Mouse (Mus musculus) small intestine, adult 2 months (tissue): ENCODE measurements around the gene Gm7073. TPM values are rescaled to one million over a fixed set of nuclear protein-coding genes. Genes with fewer than 3 reads are reported as not detected.

ENCODE experiments used
- H3K27ac ChIP-seq: fragments of 200-500 bp; 2 replicates; pipeline ENCODE4 v1.5.1; 2012; ENCODE audit warnings: low read depth, low read length, control low read depth, inconsistent platforms; ENCODE audit not compliant: insufficient read depth
- H3K27me3 ChIP-seq: fragments of 200-500 bp; 2 replicates; pipeline ENCODE4 v1.6.1; 2012; ENCODE audit warnings: mild to moderate bottlenecking, moderate library complexity, low read length, inconsistent platforms; ENCODE audit not compliant: control insufficient read depth, insufficient read depth
- H3K36me3 ChIP-seq: fragments of 200-500 bp; 2 replicates; pipeline ENCODE4 v1.6.1; 2012; ENCODE audit warnings: mild to moderate bottlenecking, low read length, control low read depth, inconsistent platforms; ENCODE audit not compliant: control insufficient read depth, insufficient read depth
- H3K4me1 ChIP-seq: fragments of 200-500 bp; 2 replicates; pipeline ENCODE4 v1.6.1; 2012; ENCODE audit warnings: low read length, inconsistent platforms, mixed read lengths; ENCODE audit not compliant: control insufficient read depth, insufficient read depth, insufficient read length
- H3K4me3 ChIP-seq: fragments of 200-500 bp; 2 replicates; pipeline ENCODE4 v1.5.1; 2012; ENCODE audit warnings: low read depth, mild to moderate bottlenecking, control low read depth, inconsistent platforms, low read length, moderate library complexity
- CTCF ChIP-seq: fragments of 200-500 bp; IDR thresholded peaks from 2 replicates; pipeline ENCODE4 v1.5.1; 2012; ENCODE audit warnings: low read depth, mild to moderate bottlenecking, control low read depth, inconsistent platforms, low read length, moderate library complexity, mixed read lengths; ENCODE audit not compliant: insufficient replicate concordance, insufficient read length; ENCODE audit errors: extremely low read depth
- POLR2A ChIP-seq: fragments of 200-500 bp; IDR thresholded peaks from 2 replicates; pipeline ENCODE4 v1.6.1; 2012; ENCODE audit warnings: low read depth, mild to moderate bottlenecking, control low read depth, inconsistent platforms, low read length, moderate library complexity
- WGBS: fragments of 180-500 bp; shearing (Covaris S2); methylation state at CpG from one replicate; pipeline ENCODE4 v1.1.7; 2018; 5-methylcytosine and 5-hydroxymethylcytosine counted together
- polyA plus RNA-seq: library from polyadenylated mRNA; depleted of rRNA; stranded (reverse); fragments of >200 nt; gene quantifications from 2 replicates; pipeline ENCODE4 v1.2.3, GENCODE M21; 2012; rRNA removed

Gm7073 gene
- polyA plus RNA-seq: not detected in 2 replicates

DNA sequence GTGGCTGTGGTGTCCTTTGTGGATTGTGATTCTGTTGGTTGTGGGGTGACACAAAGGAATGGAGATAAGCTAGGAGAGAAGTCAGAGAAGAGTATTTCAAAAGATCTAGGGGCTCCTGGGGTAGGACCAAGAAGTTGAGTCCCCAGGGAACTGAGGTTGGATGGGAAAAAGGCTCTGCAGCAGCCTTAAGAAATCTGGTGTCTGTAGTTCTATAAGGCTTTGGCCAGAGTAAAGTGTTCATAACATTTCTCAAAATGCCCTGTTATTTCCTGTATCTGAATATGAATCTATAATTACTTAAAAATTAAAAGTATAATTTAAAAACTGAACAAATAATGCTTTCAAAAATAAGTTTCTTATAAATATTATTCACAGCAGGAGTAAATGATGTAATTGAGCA lies at the start of gene Gm7073:
Gene Gm7073 (minus strand): TSS at position 101 of the 400 bp plus-strand sequence.
- no peak within 1 kb of the TSS for H3K4me3 ChIP-seq
- H3K36me3 ChIP-seq: no peaks in the 10 kb centered on the region
- TF ChIP-seq POLR2A: no peak
- no peak for TF ChIP-seq CTCF
- H3K4me1 ChIP-seq: no peaks in the 10 kb centered on the region
- H3K27ac ChIP-seq: no peak within 1 kb of the TSS
- H3K27me3 ChIP-seq: no peaks in the 10 kb centered on the region

DNA sequence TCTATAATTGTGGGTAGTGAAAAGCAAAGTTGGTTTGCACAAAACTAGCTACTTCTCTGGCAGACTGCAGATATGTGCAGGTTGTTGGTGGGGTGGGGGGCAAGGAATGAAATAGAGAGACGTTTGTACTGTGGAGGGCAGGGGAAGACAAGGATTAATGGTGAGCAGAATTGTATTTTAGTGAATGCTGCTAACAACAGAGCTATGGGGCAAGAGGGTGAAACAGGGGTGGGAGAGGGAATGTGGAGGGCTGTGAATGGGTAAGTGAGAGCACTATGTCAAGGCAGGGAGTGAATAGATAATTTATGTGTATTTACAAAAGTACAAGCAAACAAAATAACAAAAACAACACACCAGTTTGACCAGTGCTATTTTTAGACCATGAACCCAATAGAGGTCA lies 31.5 kb upstream of the Gm7073 start:
- TF ChIP-seq POLR2A (no peak), CTCF (no peak)
- Histone ChIP-seq H3K4me3 (no peak overlapping the region), H3K27me3 (no peaks in the 10 kb centered on the region), H3K27ac (no peak overlapping the region), H3K36me3 (no peaks in the 10 kb centered on the region), H3K4me1 (no peaks in the 10 kb centered on the region)
- WGBS: 19% methylated on average over 1 of the region's 1 CpGs

DNA sequence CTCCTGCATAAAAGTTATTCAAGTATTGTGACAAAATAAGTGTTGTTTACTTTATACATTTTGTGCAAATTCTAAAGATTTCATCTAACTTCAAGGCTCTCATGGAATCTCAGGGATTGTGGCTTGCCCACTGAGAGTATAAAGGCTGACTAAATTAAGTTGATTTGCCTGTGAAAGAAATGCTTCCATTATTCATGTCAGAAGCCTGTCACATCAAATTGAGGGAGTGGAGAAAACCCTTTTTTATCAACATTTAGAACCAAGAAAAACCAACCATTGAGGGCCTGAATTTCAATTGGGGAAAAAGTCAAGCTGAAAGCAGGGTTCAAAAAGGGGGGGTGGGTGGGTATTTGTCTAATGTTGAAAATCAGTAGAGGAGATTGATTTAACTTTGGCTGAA lies 30.0 kb upstream of the Gm7073 start:
- Histone ChIP-seq H3K4me3 (no peak overlapping the region), H3K27ac (no peak overlapping the region), H3K27me3 (no peaks in the 10 kb centered on the region), H3K36me3 (no peaks in the 10 kb centered on the region), H3K4me1 (no peaks in the 10 kb centered on the region)
- TF ChIP-seq POLR2A: no peak
- TF ChIP-seq CTCF: no peak

GRCm38 (mm10) chrX:60555242-60555641 lies 16.2 kb upstream of the Gm7073 start:
- no peaks in the 10 kb centered on the region for H3K27me3 ChIP-seq
- no peak overlapping the region for H3K4me3 ChIP-seq
- no peaks in the 10 kb centered on the region for H3K4me1 ChIP-seq
- H3K27ac ChIP-seq: no peak overlapping the region
- H3K36me3 ChIP-seq: no peaks in the 10 kb centered on the region
- TF ChIP-seq POLR2A (no peak), CTCF (no peak)
- 60% methylated on average over 4 of the region's 4 CpGs for WGBS

DNA sequence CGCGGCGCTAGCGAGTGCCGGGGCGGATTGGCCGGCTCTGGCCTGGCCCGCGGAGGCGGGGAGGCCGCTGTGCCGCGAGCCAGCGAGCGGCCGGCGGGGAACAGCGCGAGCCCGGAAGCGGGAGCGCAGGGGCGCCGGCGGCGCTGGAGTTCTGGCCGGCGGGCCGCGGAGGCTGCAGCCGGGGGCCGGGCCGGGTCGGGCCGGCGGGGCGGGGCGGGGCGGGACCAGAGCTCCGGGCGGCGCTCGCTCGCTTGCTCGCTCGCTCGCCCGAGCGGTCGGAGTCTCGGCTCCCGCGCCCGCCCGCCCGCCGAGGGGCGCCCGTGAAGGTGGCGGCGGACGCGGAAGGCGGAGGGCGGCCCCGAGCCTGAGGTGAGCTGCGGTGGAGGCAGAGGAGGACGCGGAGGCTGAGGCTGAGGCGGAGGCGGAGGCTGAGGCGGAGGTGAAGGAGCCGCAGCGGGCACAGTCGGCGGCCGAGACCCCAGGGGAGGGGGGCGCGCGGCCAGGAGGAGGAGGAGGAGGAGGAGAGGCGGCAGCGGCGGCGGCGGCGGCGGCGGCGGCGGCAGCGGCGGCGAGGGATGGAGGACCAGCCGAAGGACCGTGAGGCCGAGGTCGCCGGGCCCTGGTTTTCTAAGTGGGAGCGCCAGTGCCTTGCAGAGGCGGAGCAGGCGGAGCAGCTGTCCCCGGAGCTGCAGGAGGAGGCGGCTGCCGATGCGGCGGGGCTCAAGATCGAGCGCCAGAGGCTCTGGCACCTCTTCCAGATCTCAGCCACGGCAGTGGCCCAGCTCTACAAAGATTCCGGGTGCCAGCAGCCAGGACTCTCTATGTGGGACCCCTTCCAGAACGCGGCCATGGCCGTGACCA lies 8.6 kb upstream of the Gm7073 start:
- H3K4me3 ChIP-seq: peak overlapping the region; percentile 75
- H3K27ac ChIP-seq: no peak overlapping the region
- H3K27me3 ChIP-seq: peaks cover 12% of the 10 kb centered on the region
- TF ChIP-seq POLR2A: no peak
- TF ChIP-seq CTCF: no peak
- no peaks in the 10 kb centered on the region for H3K36me3 ChIP-seq
- 35% methylated on average over 58 of the region's 113 CpGs for WGBS
- no peaks in the 10 kb centered on the region for H3K4me1 ChIP-seq

DNA sequence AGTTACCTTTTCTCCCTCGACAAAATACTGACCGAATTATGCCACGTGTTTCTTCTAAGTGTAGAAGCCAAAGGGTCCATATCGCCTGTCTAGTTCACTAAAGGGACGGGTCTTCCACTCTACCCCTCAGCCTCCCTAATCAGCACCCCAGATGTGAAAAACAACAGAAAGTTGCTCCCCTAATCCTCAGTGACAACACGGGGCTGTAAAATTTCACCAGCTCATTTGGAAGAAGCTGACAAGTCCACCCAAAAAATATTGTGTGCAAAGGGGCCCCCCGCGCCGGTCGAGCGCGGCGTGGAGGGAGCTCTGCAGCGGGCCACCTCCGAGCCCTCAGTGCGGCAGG lies 8.0 kb upstream of the Gm7073 start:
- no peak overlapping the region for H3K27ac ChIP-seq
- no peaks in the 10 kb centered on the region for H3K36me3 ChIP-seq
- no peaks in the 10 kb centered on the region for H3K4me1 ChIP-seq
- H3K27me3 ChIP-seq: peaks cover 12% of the 10 kb centered on the region
- 11% methylated on average over 16 of the region's 16 CpGs for WGBS
- TF ChIP-seq CTCF (no peak), POLR2A (no peak)
- peak overlapping the region; percentile 54 for H3K4me3 ChIP-seq

DNA sequence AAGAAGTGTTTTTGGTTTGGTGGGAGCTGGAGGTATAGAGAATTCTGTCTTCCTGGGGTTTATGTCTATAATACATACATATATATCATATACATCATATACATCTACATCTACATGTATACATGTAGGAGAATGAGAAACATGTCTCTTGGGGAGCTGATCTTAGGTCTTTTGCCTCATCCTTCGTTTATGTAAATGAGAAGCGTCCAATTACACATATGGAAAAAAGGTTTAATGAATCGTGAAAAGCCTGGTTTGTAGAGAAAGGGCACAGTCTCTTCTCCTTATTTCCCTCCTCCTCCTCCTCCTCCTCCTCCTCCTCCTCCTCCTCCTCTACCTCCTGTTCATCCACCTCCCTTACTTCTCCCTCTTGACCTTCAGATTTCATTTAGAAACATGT lies 6.9 kb upstream of the Gm7073 start:
- Histone ChIP-seq H3K4me3 (no peak overlapping the region), H3K36me3 (no peaks in the 10 kb centered on the region), H3K27me3 (peaks cover 12% of the 10 kb centered on the region), H3K4me1 (no peaks in the 10 kb centered on the region), H3K27ac (no peak overlapping the region)
- 52% methylated on average over 3 of the region's 3 CpGs for WGBS
- TF ChIP-seq CTCF (no peak), POLR2A (no peak)
